Mouse (Mus musculus): ENCODE data around the gene Alcam. TPM values are rescaled to one million over a fixed set of nuclear protein-coding genes. Genes with fewer than 3 reads are reported as not detected.

Gene Alcam
- polyA plus RNA-seq, 1 experiment from 2014 or later = 21.2 TPM

DNA sequence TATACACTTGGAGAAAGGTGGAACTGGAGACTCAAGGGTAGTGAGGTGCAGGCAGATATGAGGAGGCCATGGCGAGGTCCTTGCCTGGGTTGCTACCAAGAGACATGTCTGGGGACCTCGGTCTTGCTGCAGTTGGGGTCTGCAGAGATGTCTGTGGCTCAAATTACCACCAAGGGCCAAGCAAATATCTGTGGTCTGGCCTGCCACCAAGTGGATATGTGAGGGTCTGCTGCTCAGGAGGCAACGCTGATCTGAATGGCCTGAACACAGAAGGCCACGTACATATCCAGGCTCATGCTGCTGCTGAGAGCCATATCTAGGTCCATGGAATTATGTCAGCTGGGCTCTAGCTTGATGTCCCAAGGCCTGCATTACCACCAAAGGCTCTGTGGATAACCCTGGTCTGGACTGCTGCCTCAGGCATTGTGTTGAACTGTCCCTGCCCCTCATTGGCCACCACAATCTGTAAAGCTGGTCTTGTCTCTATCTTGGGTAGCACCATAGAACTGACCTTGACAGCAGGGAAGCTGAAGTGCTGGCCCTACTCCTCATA is 210.4 kb downstream of the Alcam start:
- Histone ChIP-seq H3K9ac (ENCODE audit: low read length) (no peak overlapping the region), H3K9me3 (ENCODE audit: control insufficient read depth, low read length) (no peaks in the 10 kb centered on the region), H3K27ac (replicated peaks in 1 of 2; ENCODE audit: control insufficient read depth in 1 of 2, insufficient read depth in 1 of 2, low read depth in 2 of 2, low read length in 2 of 2) (no peak overlapping the region), H3K4me3 (ENCODE audit: control insufficient read depth in 1 of 2, insufficient read depth in 1 of 2, low read depth in 1 of 2, low read length in 2 of 2) (no peak overlapping the region), H3K36me3 (ENCODE audit: control insufficient read depth, insufficient read depth, low read length) (no peaks in the 10 kb centered on the region), H3K27me3 (ENCODE audit: control insufficient read depth, insufficient read depth, low read length) (no peaks in the 10 kb centered on the region), H3K4me1 (ENCODE audit: control insufficient read depth in 2 of 2, insufficient read depth in 2 of 2, low read length in 2 of 2) (no peaks in the 10 kb centered on the region), H3K4me2 (ENCODE audit: low read length) (no peak overlapping the region)
- no peak for ATAC-seq (ENCODE audit: insufficient number of reproducible peaks, insufficient read depth, low FRiP score, low read depth)
- 68% methylated on average over 4 of the region's 4 CpGs for WGBS

DNA sequence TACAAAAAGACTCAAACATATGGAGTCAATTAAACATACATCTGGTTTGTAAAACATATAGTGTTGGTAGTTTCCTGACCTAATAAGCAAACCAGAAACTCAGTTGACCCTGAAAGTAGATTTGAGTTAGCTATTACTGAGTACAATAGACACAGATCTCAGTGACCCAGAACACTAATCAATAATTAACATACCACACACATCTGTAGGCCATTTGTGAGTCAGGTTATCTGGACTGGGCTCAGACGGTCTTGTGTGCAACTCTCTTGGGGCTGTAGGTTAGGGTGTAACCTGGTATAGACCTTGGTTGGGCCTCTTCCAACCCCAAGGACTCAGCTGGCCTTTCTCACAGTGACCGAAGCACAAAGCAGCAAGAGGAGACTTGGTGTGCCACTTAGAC is 211.7 kb downstream of the Alcam start:
- Histone ChIP-seq H3K36me3 (ENCODE audit: control insufficient read depth, insufficient read depth, low read length) (no peaks in the 10 kb centered on the region), H3K4me1 (ENCODE audit: control insufficient read depth in 2 of 2, insufficient read depth in 2 of 2, low read length in 2 of 2) (no peaks in the 10 kb centered on the region), H3K4me3 (ENCODE audit: control insufficient read depth in 1 of 2, insufficient read depth in 1 of 2, low read depth in 1 of 2, low read length in 2 of 2) (no peak overlapping the region), H3K9ac (ENCODE audit: low read length) (no peak overlapping the region), H3K27me3 (ENCODE audit: control insufficient read depth, insufficient read depth, low read length) (no peaks in the 10 kb centered on the region), H3K4me2 (ENCODE audit: low read length) (no peak overlapping the region), H3K27ac (replicated peaks in 1 of 2; ENCODE audit: control insufficient read depth in 1 of 2, insufficient read depth in 1 of 2, low read depth in 2 of 2, low read length in 2 of 2) (no peak overlapping the region), H3K9me3 (ENCODE audit: control insufficient read depth, low read length) (no peaks in the 10 kb centered on the region)
- ATAC-seq (ENCODE audit: insufficient number of reproducible peaks, insufficient read depth, low FRiP score, low read depth) = no peak
- 82% methylated on average over 2 of the region's 2 CpGs for WGBS

DNA sequence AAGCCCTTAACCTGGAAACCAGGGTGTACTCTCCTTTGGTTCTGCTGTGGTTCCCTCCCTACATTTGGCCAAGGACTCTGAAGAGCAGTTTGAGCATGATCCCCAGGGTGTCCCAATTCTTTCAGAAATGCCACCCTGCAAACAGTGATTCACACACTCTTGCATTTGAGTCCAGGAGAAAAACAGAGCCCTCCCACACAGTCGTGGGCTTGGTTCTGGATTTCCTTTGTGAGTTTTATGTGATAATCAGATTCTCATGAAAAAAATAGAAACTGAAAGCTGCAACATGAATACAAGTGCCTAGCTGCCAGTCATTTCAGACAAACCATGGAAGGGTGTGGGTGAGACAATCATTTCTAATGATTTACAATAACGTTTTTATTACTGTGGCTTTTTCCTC is 223.9 kb downstream of the Alcam start:
- no peaks in the 10 kb centered on the region for H3K27me3 ChIP-seq (ENCODE audit: control insufficient read depth, insufficient read depth, low read length)
- no peaks in the 10 kb centered on the region for H3K9me3 ChIP-seq (ENCODE audit: control insufficient read depth, low read length)
- WGBS = 62% methylated on average over 2 of the region's 2 CpGs
- no peak overlapping the region for H3K4me3 ChIP-seq (ENCODE audit: control insufficient read depth in 1 of 2, insufficient read depth in 1 of 2, low read depth in 1 of 2, low read length in 2 of 2)
- H3K4me2 ChIP-seq (ENCODE audit: low read length) = no peak overlapping the region
- no peaks in the 10 kb centered on the region for H3K4me1 ChIP-seq (ENCODE audit: control insufficient read depth in 2 of 2, insufficient read depth in 2 of 2, low read length in 2 of 2)
- H3K27ac ChIP-seq (replicated peaks in 1 of 2; ENCODE audit: control insufficient read depth in 1 of 2, insufficient read depth in 1 of 2, low read depth in 2 of 2, low read length in 2 of 2) = no peak overlapping the region
- no peak overlapping the region for H3K9ac ChIP-seq (ENCODE audit: low read length)
- no peaks in the 10 kb centered on the region for H3K36me3 ChIP-seq (ENCODE audit: control insufficient read depth, insufficient read depth, low read length)
- ATAC-seq (ENCODE audit: insufficient number of reproducible peaks, insufficient read depth, low FRiP score, low read depth) = no peak

DNA sequence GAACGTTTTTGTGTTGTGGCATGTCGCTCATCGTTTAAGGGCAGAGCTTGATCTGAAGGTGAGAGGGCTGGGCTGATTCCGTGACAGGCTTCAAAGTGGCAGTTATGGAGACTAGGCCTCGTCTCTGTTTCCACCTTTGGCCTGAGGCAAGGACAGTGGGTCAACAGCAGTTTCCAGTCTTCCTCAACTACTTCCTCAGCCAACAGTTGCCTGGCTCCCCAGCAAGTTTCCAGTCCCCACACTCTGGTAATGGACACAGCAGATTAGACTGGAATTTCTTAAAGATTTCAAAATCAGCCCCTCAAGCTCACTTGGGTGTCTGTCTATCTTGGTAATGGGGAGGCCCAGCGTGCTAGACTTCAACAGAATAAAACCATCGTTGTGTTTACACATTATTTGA is 224.4 kb downstream of the Alcam start:
- no peaks in the 10 kb centered on the region for H3K4me1 ChIP-seq (ENCODE audit: control insufficient read depth in 2 of 2, insufficient read depth in 2 of 2, low read length in 2 of 2)
- 74% methylated on average over 7 of the region's 7 CpGs for WGBS
- ATAC-seq (ENCODE audit: insufficient number of reproducible peaks, insufficient read depth, low FRiP score, low read depth) = no peak
- no peaks in the 10 kb centered on the region for H3K27me3 ChIP-seq (ENCODE audit: control insufficient read depth, insufficient read depth, low read length)
- no peak overlapping the region for H3K27ac ChIP-seq (replicated peaks in 1 of 2; ENCODE audit: control insufficient read depth in 1 of 2, insufficient read depth in 1 of 2, low read depth in 2 of 2, low read length in 2 of 2)
- H3K36me3 ChIP-seq (ENCODE audit: control insufficient read depth, insufficient read depth, low read length) = no peaks in the 10 kb centered on the region
- H3K4me2 ChIP-seq (ENCODE audit: low read length) = no peak overlapping the region
- no peak overlapping the region for H3K4me3 ChIP-seq (ENCODE audit: control insufficient read depth in 1 of 2, insufficient read depth in 1 of 2, low read depth in 1 of 2, low read length in 2 of 2)
- H3K9me3 ChIP-seq (ENCODE audit: control insufficient read depth, low read length) = no peaks in the 10 kb centered on the region
- H3K9ac ChIP-seq (ENCODE audit: low read length) = no peak overlapping the region

DNA sequence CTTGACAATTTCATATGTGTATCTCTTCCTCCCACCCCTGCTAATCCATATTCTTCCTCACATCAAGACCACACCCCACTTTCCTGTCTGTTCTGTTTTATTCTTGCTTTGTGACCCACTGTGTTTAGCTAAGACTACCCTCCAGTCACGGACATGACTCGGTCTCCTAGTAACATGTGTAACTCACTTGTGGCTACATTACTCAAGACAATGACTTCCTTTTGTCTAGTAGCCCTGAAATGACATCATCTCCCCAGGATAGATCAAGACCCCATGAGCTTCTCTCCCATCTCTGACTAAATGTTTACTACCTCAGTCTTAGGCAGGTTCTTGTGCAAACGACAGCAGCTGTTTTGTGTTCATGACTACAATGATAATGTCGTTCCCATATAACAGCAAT is 231.0 kb downstream of the Alcam start:
- Histone ChIP-seq H3K4me2 (ENCODE audit: low read length) (no peak overlapping the region), H3K9ac (ENCODE audit: low read length) (no peak overlapping the region), H3K27me3 (ENCODE audit: control insufficient read depth, insufficient read depth, low read length) (no peaks in the 10 kb centered on the region), H3K9me3 (ENCODE audit: control insufficient read depth, low read length) (no peaks in the 10 kb centered on the region), H3K27ac (replicated peaks in 1 of 2; ENCODE audit: control insufficient read depth in 1 of 2, insufficient read depth in 1 of 2, low read depth in 2 of 2, low read length in 2 of 2) (no peak overlapping the region), H3K4me1 (ENCODE audit: control insufficient read depth in 2 of 2, insufficient read depth in 2 of 2, low read length in 2 of 2) (no peaks in the 10 kb centered on the region), H3K4me3 (ENCODE audit: control insufficient read depth in 1 of 2, insufficient read depth in 1 of 2, low read depth in 1 of 2, low read length in 2 of 2) (no peak overlapping the region), H3K36me3 (ENCODE audit: control insufficient read depth, insufficient read depth, low read length) (no peaks in the 10 kb centered on the region)
- no peak for ATAC-seq (ENCODE audit: insufficient number of reproducible peaks, insufficient read depth, low FRiP score, low read depth)
- WGBS = 77% methylated on average over 4 of the region's 4 CpGs

DNA sequence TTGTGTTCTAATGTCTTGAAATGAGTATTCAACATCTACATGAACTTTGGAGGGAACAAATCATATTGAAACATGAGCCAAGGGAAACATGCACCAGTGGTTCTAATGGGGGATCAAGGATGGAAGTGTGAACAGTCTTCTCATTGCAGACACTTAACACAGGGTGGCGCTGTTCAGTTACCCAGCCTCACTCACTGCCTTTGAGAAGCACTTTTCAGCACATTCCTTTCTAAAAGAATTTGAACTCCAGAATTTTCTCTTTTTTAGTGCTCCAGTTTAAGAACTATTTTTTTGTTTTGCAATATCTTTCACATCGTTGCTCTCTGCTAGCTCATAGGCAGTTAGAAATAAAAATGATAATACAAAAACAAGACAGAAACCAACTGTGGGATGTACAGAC is 234.8 kb downstream of the Alcam start:
- Histone ChIP-seq H3K27me3 (ENCODE audit: control insufficient read depth, insufficient read depth, low read length) (no peaks in the 10 kb centered on the region), H3K36me3 (ENCODE audit: control insufficient read depth, insufficient read depth, low read length) (no peaks in the 10 kb centered on the region), H3K4me2 (ENCODE audit: low read length) (no peak overlapping the region), H3K4me3 (ENCODE audit: control insufficient read depth in 1 of 2, insufficient read depth in 1 of 2, low read depth in 1 of 2, low read length in 2 of 2) (no peak overlapping the region), H3K9me3 (ENCODE audit: control insufficient read depth, low read length) (no peaks in the 10 kb centered on the region), H3K27ac (replicated peaks in 1 of 2; ENCODE audit: control insufficient read depth in 1 of 2, insufficient read depth in 1 of 2, low read depth in 2 of 2, low read length in 2 of 2) (no peak overlapping the region), H3K4me1 (ENCODE audit: control insufficient read depth in 2 of 2, insufficient read depth in 2 of 2, low read length in 2 of 2) (no peaks in the 10 kb centered on the region; a peak in 1 of 4 replicates), H3K9ac (ENCODE audit: low read length) (no peak overlapping the region)
- 26% methylated on average over 2 of the region's 2 CpGs for WGBS
- ATAC-seq (ENCODE audit: insufficient number of reproducible peaks, insufficient read depth, low FRiP score, low read depth) = no peak

DNA sequence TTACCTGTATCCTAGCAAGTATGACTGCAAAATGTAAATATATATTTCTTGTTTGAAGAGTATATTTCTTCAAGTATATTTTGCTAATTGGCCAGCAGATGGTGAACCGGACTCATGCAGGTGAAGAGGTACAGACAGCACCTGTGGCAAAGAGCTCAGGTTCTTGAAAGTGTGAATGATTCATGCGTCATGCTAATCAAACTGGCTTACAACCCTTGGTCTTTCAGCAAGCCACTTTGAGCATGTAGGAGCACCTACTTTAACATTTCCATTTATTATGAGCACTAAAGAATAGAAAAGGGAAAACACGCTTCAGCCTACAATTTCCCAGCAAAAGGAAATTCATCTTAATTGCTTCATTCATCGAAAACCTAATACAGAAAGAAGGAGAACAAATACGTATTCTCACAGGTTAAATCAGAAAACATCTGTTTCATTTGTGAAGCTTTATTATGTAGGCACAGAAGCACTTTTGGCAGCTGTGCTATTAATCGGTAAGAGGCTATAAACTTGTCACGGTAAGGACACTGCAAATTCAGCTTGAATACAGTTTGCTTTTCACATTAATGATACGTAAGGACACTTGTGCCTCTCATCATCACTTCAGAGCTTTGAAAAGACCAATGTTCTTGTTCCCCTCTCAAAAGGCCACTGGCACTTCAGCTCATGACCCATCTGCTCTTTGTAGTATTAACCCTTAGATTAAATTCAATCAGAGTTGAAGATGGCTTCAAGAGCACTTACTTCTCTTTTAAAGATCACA is 242.8 kb downstream of the Alcam start:
- Histone ChIP-seq H3K4me3 (ENCODE audit: control insufficient read depth in 1 of 2, insufficient read depth in 1 of 2, low read depth in 1 of 2, low read length in 2 of 2) (no peak overlapping the region), H3K27me3 (ENCODE audit: control insufficient read depth, insufficient read depth, low read length) (no peaks in the 10 kb centered on the region), H3K27ac (replicated peaks in 1 of 2; ENCODE audit: control insufficient read depth in 1 of 2, insufficient read depth in 1 of 2, low read depth in 2 of 2, low read length in 2 of 2) (no peak overlapping the region), H3K9ac (ENCODE audit: low read length) (no peak overlapping the region), H3K9me3 (ENCODE audit: control insufficient read depth, low read length) (no peaks in the 10 kb centered on the region), H3K4me1 (ENCODE audit: control insufficient read depth in 2 of 2, insufficient read depth in 2 of 2, low read length in 2 of 2) (no peaks in the 10 kb centered on the region; a peak in 1 of 4 replicates), H3K4me2 (ENCODE audit: low read length) (no peak overlapping the region), H3K36me3 (ENCODE audit: control insufficient read depth, insufficient read depth, low read length) (peaks cover 2% of the 10 kb centered on the region; the same call in 1 of the 2 replicates)
- WGBS = 85% methylated on average over 8 of the region's 8 CpGs
- ATAC-seq (ENCODE audit: insufficient number of reproducible peaks, insufficient read depth, low FRiP score, low read depth) = no peak

DNA sequence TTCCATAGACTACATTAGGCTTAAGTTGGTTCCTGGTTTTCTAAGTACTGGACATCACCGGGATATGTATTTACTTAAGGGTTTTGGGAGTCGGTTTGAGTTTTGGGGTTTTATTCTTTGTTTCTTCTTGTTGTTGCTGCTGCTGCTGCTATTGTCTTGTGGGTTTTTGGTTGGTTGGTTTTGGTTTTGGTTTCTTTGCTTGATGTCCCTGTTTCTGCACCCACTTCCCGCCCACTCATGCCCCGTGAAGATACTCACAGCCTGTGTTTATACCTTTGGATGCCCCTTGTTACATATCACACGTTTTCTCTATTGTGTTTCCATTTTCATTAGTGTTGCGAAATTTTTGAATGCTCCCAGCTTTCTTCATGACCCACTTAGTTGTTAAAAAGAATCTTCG is 253.8 kb downstream of the Alcam start:
- Histone ChIP-seq H3K9ac (ENCODE audit: low read length) (no peak overlapping the region), H3K4me2 (ENCODE audit: low read length) (no peak overlapping the region), H3K9me3 (ENCODE audit: control insufficient read depth, low read length) (no peaks in the 10 kb centered on the region), H3K4me3 (ENCODE audit: control insufficient read depth in 1 of 2, insufficient read depth in 1 of 2, low read depth in 1 of 2, low read length in 2 of 2) (no peak overlapping the region), H3K36me3 (ENCODE audit: control insufficient read depth, insufficient read depth, low read length) (peaks cover 35% of the 10 kb centered on the region), H3K27me3 (ENCODE audit: control insufficient read depth, insufficient read depth, low read length) (no peaks in the 10 kb centered on the region), H3K27ac (replicated peaks in 1 of 2; ENCODE audit: control insufficient read depth in 1 of 2, insufficient read depth in 1 of 2, low read depth in 2 of 2, low read length in 2 of 2) (no peak overlapping the region), H3K4me1 (ENCODE audit: control insufficient read depth in 2 of 2, insufficient read depth in 2 of 2, low read length in 2 of 2) (no peaks in the 10 kb centered on the region)
- ATAC-seq (ENCODE audit: insufficient number of reproducible peaks, insufficient read depth, low FRiP score, low read depth) = no peak
- 91% methylated on average over 7 of the region's 7 CpGs for WGBS
